Mouse (Mus musculus) erythroblast, embryonic 14.5 days (primary cell): ENCODE results near the gene Astn2. TPM values are rescaled to one million over a fixed set of nuclear protein-coding genes. Genes with fewer than 3 reads are reported as not detected.

ENCODE experiments used
- H3K27me3 ChIP-seq: 2 replicates; pipeline ENCODE4 v1.6.1; 2012; ENCODE audit warnings: inconsistent platforms; ENCODE audit not compliant: control insufficient read depth
- H3K36me3 ChIP-seq: 2 replicates; pipeline ENCODE4 v1.6.1; 2012; ENCODE audit warnings: mild to moderate bottlenecking, inconsistent platforms; ENCODE audit not compliant: control insufficient read depth
- H3K4me1 ChIP-seq: 2 replicates; pipeline ENCODE4 v1.6.1; 2012; ENCODE audit warnings: inconsistent platforms; ENCODE audit not compliant: control insufficient read depth
- H3K4me3 ChIP-seq: replicated peaks from 2 replicates; pipeline ENCODE3; 2012; ENCODE audit warnings: moderate library complexity, mild to moderate bottlenecking, inconsistent platforms
- H3K9me3 ChIP-seq: 2 replicates; pipeline ENCODE4 v1.6.1; 2012; ENCODE audit warnings: low read length, inconsistent platforms, mixed read lengths; ENCODE audit not compliant: control insufficient read depth
- GATA1 ChIP-seq: IDR thresholded peaks from 2 replicates; pipeline ENCODE4 v1.6.1; 2012; ENCODE audit warnings: low read length, inconsistent platforms, mixed read lengths
- TAL1 ChIP-seq: IDR thresholded peaks from 3 replicates; pipeline ENCODE4 v1.6.1; 2012; ENCODE audit warnings: low read length, inconsistent platforms, mixed read lengths
- polyA plus RNA-seq: library from polyadenylated mRNA; stranded (reverse); fragments of >175 nt; gene quantifications from 2 replicates; pipeline ENCODE4 v1.2.3, GENCODE M21; 2012

Gene Astn2
- polyA plus RNA-seq, 1 experiment: not detected

DNA sequence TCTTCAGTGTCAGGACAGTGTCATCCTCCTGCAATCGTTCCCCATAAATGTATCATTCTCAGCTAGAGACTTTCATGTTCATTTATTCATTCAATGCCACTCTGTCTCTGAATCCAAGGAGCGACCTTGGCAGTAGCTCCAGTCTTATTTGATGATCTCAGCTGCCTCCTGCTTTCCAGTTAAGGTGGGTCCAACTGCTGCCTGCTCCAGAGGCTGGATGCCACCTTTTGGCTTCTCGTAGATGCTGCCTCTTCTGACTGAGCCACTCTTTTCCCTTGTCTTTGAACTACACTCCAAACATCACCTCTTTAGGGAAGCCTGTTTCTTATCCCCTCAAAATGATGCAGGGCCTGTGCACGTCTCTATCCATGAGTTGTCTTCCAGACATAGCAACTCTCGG lies 1002.1 kb downstream of the Astn2 start:
- Histone ChIP-seq H3K4me1 (no peaks in the 10 kb centered on the region), H3K27me3 (no peaks in the 10 kb centered on the region), H3K9me3 (no peaks in the 10 kb centered on the region), H3K36me3 (no peaks in the 10 kb centered on the region), H3K4me3 (no peak overlapping the region)
- TF ChIP-seq GATA1 (no peak), TAL1 (no peak)

DNA sequence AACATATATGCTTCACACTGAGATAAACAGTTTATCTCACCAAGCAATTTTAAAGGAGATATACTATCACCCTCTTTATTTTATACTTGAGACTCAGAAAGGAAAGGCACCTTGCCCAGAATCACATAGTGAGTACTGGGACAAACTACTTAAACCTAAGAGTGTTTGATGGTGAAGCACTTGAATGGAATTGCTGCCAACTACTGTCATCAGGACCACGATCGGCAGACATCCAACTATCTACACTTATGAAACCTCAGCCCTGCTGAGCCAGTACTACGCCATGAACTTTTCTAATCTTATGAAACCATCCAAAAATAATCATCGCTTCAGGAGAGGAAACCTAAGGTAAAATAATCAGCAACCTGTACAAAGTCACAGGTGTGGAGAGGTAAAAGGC lies 1005.0 kb downstream of the Astn2 start:
- Histone ChIP-seq H3K4me3 (no peak overlapping the region), H3K27me3 (no peaks in the 10 kb centered on the region)
- no peak for TF ChIP-seq TAL1

DNA sequence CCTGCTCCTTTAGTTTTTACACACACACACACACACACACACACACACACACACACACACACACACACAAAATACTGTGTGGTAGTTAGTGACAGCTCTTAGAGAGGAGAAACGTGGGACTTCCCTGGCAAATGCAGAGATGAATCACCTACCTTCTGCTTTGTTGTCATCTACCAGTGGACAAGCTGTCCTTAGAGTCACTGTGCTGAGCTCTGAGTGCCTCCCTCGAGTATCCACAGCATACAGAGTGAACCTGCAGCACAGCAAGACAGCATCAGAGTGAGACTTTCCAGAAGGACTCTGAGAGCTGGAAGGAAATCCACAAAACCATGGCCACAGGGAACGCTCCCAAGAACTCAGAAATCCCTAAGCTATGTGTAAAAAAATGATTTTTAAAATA lies 1007.6 kb downstream of the Astn2 start:
- no peaks in the 10 kb centered on the region for H3K27me3 ChIP-seq
- no peak for TF ChIP-seq GATA1
- no peak for TF ChIP-seq TAL1
- no peaks in the 10 kb centered on the region for H3K36me3 ChIP-seq
- H3K4me3 ChIP-seq: no peak overlapping the region
- H3K4me1 ChIP-seq: no peaks in the 10 kb centered on the region
- no peaks in the 10 kb centered on the region for H3K9me3 ChIP-seq

More for the DNA sequence above, 1005.0 kb downstream of the Astn2 start:
- Histone ChIP-seq H3K4me1 (no peaks in the 10 kb centered on the region), H3K9me3 (no peaks in the 10 kb centered on the region), H3K36me3 (no peaks in the 10 kb centered on the region)

DNA sequence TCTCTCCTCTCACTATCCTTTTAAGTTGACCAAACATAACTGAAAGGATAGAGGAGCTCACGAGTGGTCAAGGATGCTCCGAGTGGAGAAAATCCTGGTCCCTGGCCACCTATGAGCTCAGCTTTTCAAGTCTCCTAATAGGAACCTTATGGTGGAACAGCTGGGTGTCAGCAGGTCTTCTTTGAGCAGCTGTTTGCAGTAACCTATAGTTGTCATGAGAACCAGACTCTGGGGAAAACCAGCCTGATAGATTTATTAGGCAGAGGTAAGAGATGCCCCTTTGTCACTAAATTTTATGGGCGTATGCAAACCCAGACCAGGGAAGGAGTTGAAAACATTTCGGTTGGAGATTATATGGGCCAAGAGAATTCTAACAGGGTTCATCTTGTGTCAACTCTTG lies 1013.4 kb downstream of the Astn2 start:
- Histone ChIP-seq H3K4me1 (no peaks in the 10 kb centered on the region), H3K9me3 (no peaks in the 10 kb centered on the region), H3K4me3 (no peak overlapping the region), H3K27me3 (no peaks in the 10 kb centered on the region), H3K36me3 (no peaks in the 10 kb centered on the region)
- TF ChIP-seq GATA1 (no peak), TAL1 (no peak)

- TF ChIP-seq TAL1 (no peak), GATA1 (no peak)
- H3K4me3 ChIP-seq: no peak overlapping the region
- no peaks in the 10 kb centered on the region for H3K9me3 ChIP-seq
- H3K4me1 ChIP-seq: no peaks in the 10 kb centered on the region
- no peaks in the 10 kb centered on the region for H3K36me3 ChIP-seq
- no peaks in the 10 kb centered on the region for H3K27me3 ChIP-seq
These were observed 1021.3 kb downstream of the Astn2 start for GRCm38 (mm10) chr4:65383070-65383469.

GRCm38 (mm10) chr4:65379461-65379860 lies 1025.0 kb downstream of the Astn2 start:
- no peaks in the 10 kb centered on the region for H3K36me3 ChIP-seq

GRCm38 (mm10) chr4:65376571-65376970 lies 1027.8 kb downstream of the Astn2 start:
- Histone ChIP-seq H3K4me3 (no peak overlapping the region), H3K36me3 (no peaks in the 10 kb centered on the region), H3K9me3 (no peaks in the 10 kb centered on the region), H3K27me3 (no peaks in the 10 kb centered on the region), H3K4me1 (no peaks in the 10 kb centered on the region)
- no peak for TF ChIP-seq TAL1
- TF ChIP-seq GATA1: no peak

More at GRCm38 (mm10) chr4:65379461-65379860, 1025.0 kb downstream of the Astn2 start:
- Histone ChIP-seq H3K27me3 (no peaks in the 10 kb centered on the region), H3K9me3 (no peaks in the 10 kb centered on the region), H3K4me1 (no peaks in the 10 kb centered on the region), H3K4me3 (no peak overlapping the region)
- TF ChIP-seq GATA1 (no peak), TAL1 (no peak)

DNA sequence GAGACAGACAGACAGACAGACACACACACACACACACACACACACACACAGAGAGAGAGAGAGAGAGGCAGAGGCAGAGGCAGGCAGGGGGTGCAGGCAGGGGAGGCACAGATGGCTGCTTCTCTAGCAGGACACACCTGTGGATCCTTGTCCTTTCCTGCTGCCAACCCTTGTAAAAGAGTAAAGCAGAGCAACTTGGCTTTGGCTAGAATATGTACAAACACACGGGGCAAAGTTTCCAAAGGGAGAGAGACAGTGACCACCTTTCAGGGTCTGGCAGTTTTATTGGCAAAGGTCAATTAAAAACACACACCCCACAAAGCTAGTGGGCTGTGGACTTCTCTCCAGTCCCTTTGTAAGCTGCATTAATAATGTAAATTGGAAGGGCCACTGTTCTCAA lies 1030.6 kb downstream of the Astn2 start:
- H3K4me3 ChIP-seq: no peak overlapping the region
- TF ChIP-seq TAL1: no peak
- no peak for TF ChIP-seq GATA1
- no peaks in the 10 kb centered on the region for H3K9me3 ChIP-seq
- no peaks in the 10 kb centered on the region for H3K36me3 ChIP-seq
- no peaks in the 10 kb centered on the region for H3K4me1 ChIP-seq
- H3K27me3 ChIP-seq: no peaks in the 10 kb centered on the region

DNA sequence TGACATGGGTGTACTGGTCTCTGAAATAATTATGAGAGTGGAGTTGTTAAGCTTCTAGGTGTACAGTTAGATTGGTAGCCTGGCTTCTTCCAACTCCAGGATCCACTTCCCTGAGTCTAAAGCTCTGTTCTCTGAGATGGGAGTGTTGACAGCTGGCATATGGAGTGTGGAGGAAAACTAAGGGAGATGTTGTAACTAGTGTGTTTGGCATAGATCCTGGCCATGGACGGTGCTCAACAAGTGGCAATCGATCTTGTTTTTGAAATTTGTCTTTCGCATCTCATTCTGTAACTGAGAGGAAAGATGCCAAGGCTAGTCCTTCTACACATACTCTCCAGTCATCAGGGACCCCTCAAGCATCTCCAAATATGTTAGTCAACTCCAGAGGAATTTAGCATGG lies 1031.7 kb downstream of the Astn2 start:
- Histone ChIP-seq H3K36me3 (no peaks in the 10 kb centered on the region), H3K27me3 (no peaks in the 10 kb centered on the region), H3K4me3 (no peak overlapping the region), H3K9me3 (no peaks in the 10 kb centered on the region), H3K4me1 (no peaks in the 10 kb centered on the region)
- TF ChIP-seq TAL1 (no peak), GATA1 (no peak)

DNA sequence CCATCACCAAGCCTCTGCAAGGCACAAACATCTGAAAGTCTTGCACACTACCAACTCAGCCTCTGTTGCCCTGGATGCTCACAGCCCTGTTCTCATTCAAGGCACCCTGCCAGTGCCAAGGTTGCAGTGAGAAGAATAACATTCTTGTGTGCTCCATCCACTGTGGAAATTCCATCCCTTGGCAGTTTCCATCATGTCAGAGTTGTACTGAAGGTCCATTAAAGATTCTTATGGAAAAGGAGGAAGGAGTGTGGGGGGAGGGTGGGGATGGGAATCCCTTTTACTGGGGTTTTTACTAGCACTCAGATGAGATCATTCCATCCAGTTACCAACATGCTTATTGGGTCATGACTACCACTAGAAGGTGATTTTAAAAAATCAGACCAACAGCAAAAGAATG lies 1037.3 kb downstream of the Astn2 start:
- no peaks in the 10 kb centered on the region for H3K9me3 ChIP-seq
- H3K36me3 ChIP-seq: no peaks in the 10 kb centered on the region
- TF ChIP-seq TAL1: no peak
- no peak for TF ChIP-seq GATA1
- no peaks in the 10 kb centered on the region for H3K27me3 ChIP-seq
- H3K4me1 ChIP-seq: no peaks in the 10 kb centered on the region
- H3K4me3 ChIP-seq: no peak overlapping the region
